Mouse (Mus musculus): ENCODE results near the gene Nfkbia. TPM values are rescaled to one million over a fixed set of nuclear protein-coding genes. Genes with fewer than 3 reads are reported as not detected.
A peak's percentile ranks its signal among the peaks of the same experiment; 100 is the strongest.

Nfkbia gene
- total and polyA plus RNA-seq, 2 experiments from 2014 or later = 65.1 to 67.1 TPM

DNA sequence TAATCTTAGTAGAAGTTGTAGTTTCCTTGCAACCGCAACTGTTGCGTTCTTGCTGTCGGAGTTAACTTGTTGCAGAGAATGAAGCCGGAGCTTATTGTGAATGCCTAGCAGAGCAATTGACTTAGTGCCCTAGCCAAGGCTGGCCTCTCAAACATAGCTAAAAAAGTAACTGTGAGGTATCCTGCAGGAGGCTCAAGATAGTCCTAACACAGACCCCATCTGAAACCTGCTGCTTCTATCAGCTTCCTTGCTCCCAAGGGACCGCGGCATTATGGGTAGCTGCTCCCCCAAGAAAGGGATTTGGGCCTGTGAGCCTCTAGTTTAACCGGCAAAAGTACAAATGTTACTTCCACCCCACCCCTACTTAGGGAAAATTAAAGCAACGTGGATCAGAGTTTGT lies 934 bp upstream of the Nfkbia start:
- Histone ChIP-seq H3K9me3 (replicated peaks; ENCODE audit: control insufficient read depth, low read length) (no peaks in the 10 kb centered on the region), H3K4me3 (ENCODE audit: low read depth, low read length) (peak overlapping the region; percentile 82; the same call in 1 of the 2 replicates), H3K9ac (replicated peaks; ENCODE audit: low read depth, low read length) (peak overlapping the region; percentile 94; the same call in 1 of the 2 replicates), H3K4me1 (ENCODE audit: control insufficient read depth, insufficient read depth) (peaks cover 27% of the 10 kb centered on the region), H3K36me3 (replicated peaks; ENCODE audit: control insufficient read depth, insufficient read depth, low read length) (peaks cover 30% of the 10 kb centered on the region), H3K4me2 (ENCODE audit: low read depth, low read length) (peak overlapping the region; percentile 73), H3K27me3 (ENCODE audit: control insufficient read depth, insufficient read depth, low read length) (no peaks in the 10 kb centered on the region), H3K27ac (ENCODE audit: low read depth) (peak overlapping the region; percentile 100)
- DNase-seq (ENCODE audit: low spot score) (no peak), ATAC-seq (ENCODE audit: insufficient read depth, low read depth) (no peak)
- TF ChIP-seq CTCF (IDR thresholded peaks at IDR 0.05; ENCODE audit: low read depth) = no peak
- TF ChIP-seq EP300 (IDR thresholded peaks at IDR 0.05; ENCODE audit: low read depth) = no peak
- 47% methylated on average over 8 of the region's 8 CpGs for WGBS

DNA sequence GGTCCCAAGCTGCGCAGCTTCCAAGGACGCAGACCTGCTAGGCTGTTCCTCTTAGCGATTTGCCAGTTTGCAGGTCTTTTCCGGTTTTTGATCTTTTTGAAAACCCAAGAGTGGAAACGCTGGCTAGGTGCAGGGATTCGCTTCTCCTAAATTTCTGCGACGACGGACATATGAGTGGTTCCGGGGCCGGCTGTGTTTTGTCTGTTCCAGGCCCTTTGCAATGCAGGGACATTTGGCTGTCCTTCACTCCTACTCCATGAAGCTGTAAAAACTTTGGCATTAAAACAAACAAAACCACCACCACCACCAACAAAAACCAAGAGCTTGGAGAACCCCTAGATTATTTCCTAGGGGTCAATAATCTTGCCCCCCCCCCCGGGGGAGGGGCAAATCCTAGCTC lies 494 bp upstream of the Nfkbia start:
- Histone ChIP-seq H3K9me3 (replicated peaks; ENCODE audit: control insufficient read depth, low read length) (no peaks in the 10 kb centered on the region), H3K27me3 (ENCODE audit: control insufficient read depth, insufficient read depth, low read length) (no peaks in the 10 kb centered on the region), H3K27ac (ENCODE audit: low read depth) (peak overlapping the region; percentile 100), H3K4me1 (ENCODE audit: control insufficient read depth, insufficient read depth) (peaks cover 27% of the 10 kb centered on the region), H3K9ac (replicated peaks; ENCODE audit: low read depth, low read length) (peak overlapping the region; percentile 94), H3K4me2 (ENCODE audit: low read depth, low read length) (peak overlapping the region; percentile 73), H3K4me3 (ENCODE audit: low read depth, low read length) (peak overlapping the region; percentile 82), H3K36me3 (replicated peaks; ENCODE audit: control insufficient read depth, insufficient read depth, low read length) (peaks cover 34% of the 10 kb centered on the region)
- DNase-seq (ENCODE audit: low spot score) = no peak
- under 1% methylated on average over 12 of the region's 12 CpGs for WGBS
- TF ChIP-seq CTCF (IDR thresholded peaks at IDR 0.05; ENCODE audit: low read depth) = no peak
- TF ChIP-seq EP300 (IDR thresholded peaks at IDR 0.05; ENCODE audit: low read depth) = no peak
- ATAC-seq (ENCODE audit: insufficient read depth, low read depth) = no peak

- Histone ChIP-seq H3K9me3 (replicated peaks; ENCODE audit: control insufficient read depth, low read length) (no peaks in the 10 kb centered on the region), H3K4me1 (ENCODE audit: control insufficient read depth, insufficient read depth) (peaks cover 27% of the 10 kb centered on the region), H3K36me3 (replicated peaks; ENCODE audit: control insufficient read depth, insufficient read depth, low read length) (peaks cover 37% of the 10 kb centered on the region), H3K27ac (ENCODE audit: low read depth) (peak overlapping the region; percentile 100), H3K4me2 (ENCODE audit: low read depth, low read length) (peak overlapping the region; percentile 83), H3K4me3 (ENCODE audit: low read depth, low read length) (peak overlapping the region; percentile 82), H3K27me3 (ENCODE audit: control insufficient read depth, insufficient read depth, low read length) (no peaks in the 10 kb centered on the region), H3K9ac (replicated peaks; ENCODE audit: low read depth, low read length) (peak overlapping the region; percentile 94)
- ATAC-seq (ENCODE audit: insufficient read depth, low read depth) = peak; percentile 89
- TF ChIP-seq CTCF (IDR thresholded peaks at IDR 0.05; ENCODE audit: low read depth) (no peak), EP300 (IDR thresholded peaks at IDR 0.05; ENCODE audit: low read depth) (peak; percentile 69)
- WGBS = 3% methylated on average over 17 of the region's 57 CpGs
- peak; percentile 97 for DNase-seq (ENCODE audit: low spot score)
Observed at GRCm38 (mm10) chr12:55491516-55492183, 797 bp downstream of the Nfkbia start.

- H3K27me3 ChIP-seq (ENCODE audit: control insufficient read depth, insufficient read depth, low read length) = no peaks in the 10 kb centered on the region
- peaks cover 37% of the 10 kb centered on the region for H3K36me3 ChIP-seq (replicated peaks; ENCODE audit: control insufficient read depth, insufficient read depth, low read length)
Observed at GRCm38 (mm10) chr12:55490722-55491449, 1.6 kb downstream of the Nfkbia start.

DNA sequence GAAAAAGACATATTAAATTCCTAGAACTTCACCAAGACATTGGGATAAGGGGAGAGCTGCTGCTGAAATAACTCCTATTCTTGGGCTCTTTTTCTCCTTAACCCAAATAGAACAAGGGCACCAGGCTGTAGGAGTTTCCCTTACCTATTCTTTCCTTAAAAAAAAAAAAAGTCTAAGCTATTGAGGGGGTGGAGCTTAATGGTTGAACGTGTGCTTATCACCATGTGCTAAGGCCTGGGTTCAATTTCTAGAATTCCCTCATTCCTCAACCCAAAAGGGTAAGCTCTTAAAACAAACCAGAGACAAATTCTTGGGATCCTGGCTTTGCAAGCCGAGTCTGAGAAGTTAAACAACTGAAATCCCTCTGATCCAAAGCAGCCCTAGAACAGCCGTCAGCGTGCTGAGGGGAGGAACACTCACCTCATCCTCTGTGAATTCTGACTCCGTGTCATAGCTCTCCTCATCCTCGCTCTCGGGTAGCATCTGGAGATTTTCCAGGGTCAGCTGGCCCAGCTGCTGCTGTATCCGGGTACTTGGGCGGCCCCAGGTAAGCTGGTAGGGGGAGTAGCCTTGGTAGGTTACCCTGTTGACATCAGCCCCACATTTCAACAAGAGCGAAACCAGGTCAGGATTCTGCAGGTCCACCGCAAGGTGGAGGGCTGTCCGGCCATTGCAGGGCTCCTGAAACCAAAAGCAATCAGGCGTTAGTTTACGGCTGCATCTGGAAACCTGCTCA lies 2.3 kb downstream of the Nfkbia start:
- ATAC-seq (ENCODE audit: insufficient read depth, low read depth) (no peak), DNase-seq (ENCODE audit: low spot score) (no peak)
- Histone ChIP-seq H3K4me2 (ENCODE audit: low read depth, low read length) (peak overlapping the region; percentile 83), H3K4me3 (ENCODE audit: low read depth, low read length) (peak overlapping the region; percentile 82), H3K4me1 (ENCODE audit: control insufficient read depth, insufficient read depth) (peaks cover 27% of the 10 kb centered on the region), H3K36me3 (replicated peaks; ENCODE audit: control insufficient read depth, insufficient read depth, low read length) (peaks cover 37% of the 10 kb centered on the region), H3K9ac (replicated peaks; ENCODE audit: low read depth, low read length) (peak overlapping the region; percentile 94; the same call in 1 of the 2 replicates), H3K9me3 (replicated peaks; ENCODE audit: control insufficient read depth, low read length) (no peaks in the 10 kb centered on the region), H3K27ac (ENCODE audit: low read depth) (peak overlapping the region; percentile 100; the same call in 1 of the 2 replicates), H3K27me3 (ENCODE audit: control insufficient read depth, insufficient read depth, low read length) (no peaks in the 10 kb centered on the region)
- WGBS = 72% methylated on average over 14 of the region's 14 CpGs
- TF ChIP-seq EP300 (IDR thresholded peaks at IDR 0.05; ENCODE audit: low read depth) (no peak), CTCF (IDR thresholded peaks at IDR 0.05; ENCODE audit: low read depth) (no peak)

More at GRCm38 (mm10) chr12:55490722-55491449, 1.6 kb downstream of the Nfkbia start:
- Histone ChIP-seq H3K4me3 (ENCODE audit: low read depth, low read length) (peak overlapping the region; percentile 82), H3K9me3 (replicated peaks; ENCODE audit: control insufficient read depth, low read length) (no peaks in the 10 kb centered on the region), H3K27ac (ENCODE audit: low read depth) (peak overlapping the region; percentile 100), H3K4me1 (ENCODE audit: control insufficient read depth, insufficient read depth) (peaks cover 27% of the 10 kb centered on the region), H3K9ac (replicated peaks; ENCODE audit: low read depth, low read length) (peak overlapping the region; percentile 94), H3K4me2 (ENCODE audit: low read depth, low read length) (peak overlapping the region; percentile 83)
- 58% methylated on average over 13 of the region's 13 CpGs for WGBS
- DNase-seq (ENCODE audit: low spot score) = peak; percentile 35
- TF ChIP-seq EP300 (IDR thresholded peaks at IDR 0.05; ENCODE audit: low read depth) = no peak
- no peak for TF ChIP-seq CTCF (IDR thresholded peaks at IDR 0.05; ENCODE audit: low read depth)
- no peak for ATAC-seq (ENCODE audit: insufficient read depth, low read depth)
